Mouse (Mus musculus) liver, adult 2 months (tissue): Measurements from ENCODE around the gene Hoga1.

ENCODE experiments used
- CTCF ChIP-seq: fragments of 200-500 bp; IDR thresholded peaks from 2 replicates; pipeline ENCODE4 v1.5.1; 2011; ENCODE audit warnings: low read depth, low read length, control low read depth
- POLR2A ChIP-seq: fragments of 200-500 bp; IDR thresholded peaks from 2 replicates; pipeline ENCODE4 v1.6.1; 2011; ENCODE audit warnings: low read length, control low read depth; ENCODE audit not compliant: insufficient read depth; ENCODE audit errors: extremely low read depth

DNA sequence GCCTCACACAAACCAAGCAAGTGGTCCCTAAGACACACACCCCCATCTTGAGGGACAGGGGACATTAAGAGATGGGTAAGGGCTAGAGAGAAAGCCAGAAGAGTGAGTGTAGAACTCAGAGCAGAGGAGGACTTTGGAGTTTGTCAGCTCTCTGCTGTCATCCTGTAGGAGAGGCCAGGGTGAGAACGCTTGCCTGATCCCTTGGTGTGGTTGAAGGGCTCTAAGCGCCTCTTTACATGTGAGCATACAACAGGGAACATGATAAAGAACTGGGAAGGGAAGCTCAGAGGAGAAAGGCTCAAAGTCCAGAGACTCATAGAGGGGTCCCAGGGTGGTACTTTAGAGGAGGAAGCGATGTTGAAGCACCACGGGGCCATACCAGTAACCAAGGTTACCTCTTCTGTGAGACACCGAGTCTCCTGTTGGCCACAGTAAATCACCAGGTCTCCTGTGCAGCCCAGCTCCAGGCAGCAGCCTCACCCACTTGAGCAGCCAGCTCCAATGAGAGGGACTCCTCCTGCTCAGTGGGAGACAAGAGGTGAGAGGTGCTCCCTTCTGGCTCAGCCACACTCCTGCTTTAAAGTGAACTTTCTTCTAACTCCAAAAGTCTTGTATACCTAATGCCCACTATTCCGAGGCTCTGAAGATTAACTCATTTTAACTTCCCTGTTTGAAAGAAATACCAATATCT is 11.5 kb downstream of the Hoga1 start:
- TF ChIP-seq POLR2A = no peak
- TF ChIP-seq CTCF = no peak
